In genomic region chr3:138065930-138066329, GRCm38 (mm10) we compare ENCODE assay signal across 14 mouse cellular contexts. TPM values are rescaled to one million over a fixed set of nuclear protein-coding genes. Genes with fewer than 3 reads are reported as not detected.
DNase-seq lines count a peak whose midpoint lies in the region; ATAC-seq lines count a peak whose summit lies in the region.
"Had no signal": no experiment of that assay in that cellular context is flagged by ENCODE, and none has a peak within 500 bp of the region (broad histone marks: within the 10 kb centered on the region; RNA-seq: fewer than 3 reads in every experiment).

No protein-coding gene starts in this region.

- no peak overlapping the region for H3K27ac ChIP-seq in kidney, embryonic 16.5 days (ENCODE audit: low read length)
- peak overlapping the region; percentile 79 for H3K27ac ChIP-seq in hindbrain, embryonic 10.5 days
- no peak overlapping the region for H3K27ac ChIP-seq in midbrain, embryonic 15.5 days
- H3K27ac ChIP-seq: midbrain, embryonic 12.5 days had no signal

- peak overlapping the region; percentile 18; the same call in 1 of the 2 replicates for H3K9ac ChIP-seq in kidney, embryonic 16.5 days (replicated peaks; ENCODE audit: low read length)
- no peak overlapping the region for H3K9ac ChIP-seq in midbrain, embryonic 15.5 days
- H3K9ac ChIP-seq: midbrain, embryonic 12.5 days had no signal

- WGBS in kidney, embryonic 16.5 days: 66% methylated on average over 16 of the region's 16 CpGs
- WGBS in hindbrain, embryonic 10.5 days: 85% methylated on average over 16 of the region's 16 CpGs
- 85% methylated on average over 16 of the region's 16 CpGs for WGBS in midbrain, embryonic 15.5 days

- 0 out of 2 replicates have a peak, but pooled peaks have one; percentile 3 for ATAC-seq in frontal cortex, adult (ENCODE audit: low TSS enrichment)
- peak; percentile 36; the same call in 1 of the 2 replicates for ATAC-seq in kidney, embryonic 16.5 days (ENCODE audit: low FRiP score, low TSS enrichment)
- ATAC-seq in midbrain, embryonic 15.5 days (replicated peaks): no peak

- H3K4me3 ChIP-seq in kidney, embryonic 16.5 days (ENCODE audit: low read length): peak overlapping the region; percentile 26
- no peak overlapping the region for H3K4me3 ChIP-seq in hindbrain, embryonic 10.5 days
- H3K4me3 ChIP-seq in midbrain, embryonic 15.5 days: no peak overlapping the region
- H3K4me3 ChIP-seq: midbrain, embryonic 12.5 days had no signal

- no peak for DNase-seq in frontal cortex, postnatal 10 days (ENCODE audit: low spot score in 2 of 2)
- DNase-seq in kidney, adult 9 months: no peak
- DNase-seq in hindbrain, embryonic 10.5 days (ENCODE audit: low spot score): no peak
- no peak for DNase-seq in thymus, postnatal 25 days
- DNase-seq in Muller cell, postnatal 12 days (ENCODE audit: inconsistent ontology term): no peak
- DNase-seq: adrenal gland, postnatal 25 days; B cell, adult 2 months; lung, postnatal 10 days had no signal

- H3K27me3 ChIP-seq in kidney, embryonic 16.5 days (ENCODE audit: insufficient read depth, low read length): no peaks in the 10 kb centered on the region
- H3K27me3 ChIP-seq in hindbrain, embryonic 10.5 days (ENCODE audit: insufficient read depth, poor library complexity, severe bottlenecking): peaks cover 16% of the 10 kb centered on the region; the same call in 1 of the 2 replicates
- H3K27me3 ChIP-seq in midbrain, embryonic 15.5 days (replicated peaks): no peaks in the 10 kb centered on the region; the same call in 1 of the 2 replicates

- H3K36me3 ChIP-seq in kidney, embryonic 16.5 days (ENCODE audit: insufficient read depth, low read length): no peaks in the 10 kb centered on the region
- H3K36me3 ChIP-seq in hindbrain, embryonic 10.5 days: no peaks in the 10 kb centered on the region
- no peaks in the 10 kb centered on the region for H3K36me3 ChIP-seq in midbrain, embryonic 15.5 days (replicated peaks)
- H3K36me3 ChIP-seq: G1E; midbrain, embryonic 12.5 days had no signal

- no peaks in the 10 kb centered on the region for H3K9me3 ChIP-seq in kidney, embryonic 16.5 days (ENCODE audit: low read length)
- H3K9me3 ChIP-seq in hindbrain, embryonic 10.5 days: no peaks in the 10 kb centered on the region
- H3K9me3 ChIP-seq in midbrain, embryonic 15.5 days: no peaks in the 10 kb centered on the region
- H3K9me3 ChIP-seq: G1E; midbrain, embryonic 12.5 days had no signal

- peaks cover 39% of the 10 kb centered on the region for H3K4me1 ChIP-seq in kidney, embryonic 16.5 days (ENCODE audit: insufficient read depth, low read length)
- H3K4me1 ChIP-seq in hindbrain, embryonic 10.5 days (replicated peaks): peaks cover 43% of the 10 kb centered on the region
- peaks cover 11% of the 10 kb centered on the region for H3K4me1 ChIP-seq in midbrain, embryonic 15.5 days

- peak overlapping the region; percentile 47 for H3K4me2 ChIP-seq in kidney, embryonic 16.5 days (replicated peaks; ENCODE audit: low read depth, low read length)
- 0 out of 2 replicates have a peak overlapping the region, but pooled peaks have one; percentile 18 for H3K4me2 ChIP-seq in midbrain, embryonic 15.5 days
- H3K4me2 ChIP-seq: liver, embryonic 11.5 days; midbrain, embryonic 12.5 days had no signal

RNA-seq across cellular contexts. Expression of gene 1110002E22Rik, which starts 1.1 kb away (rescaled TPM):
- 0.52 and 0.54 TPM in 2 replicates for polyA plus RNA-seq in kidney, embryonic 16.5 days (2015; fragmentation: Nextera tagmentation; extraction: Ambion mirVana)
- polyA plus RNA-seq in hindbrain, embryonic 10.5 days (2016; fragmentation: Nextera tagmentation; extraction: Ambion mirVana): 0.04 and 0.18 TPM in 2 replicates
- 0.09 and 0.26 TPM in 2 replicates for polyA plus RNA-seq in midbrain, embryonic 15.5 days (2015; fragmentation: Nextera tagmentation; extraction: Ambion mirVana)

RNA-seq across cellular contexts. Expression of gene Gm5105, which starts 1.3 kb away (rescaled TPM):
- polyA plus RNA-seq in kidney, embryonic 16.5 days (2015; fragmentation: Nextera tagmentation; extraction: Ambion mirVana): 0.12 TPM in 1 of 2 replicates, not detected in the other
- polyA plus RNA-seq in hindbrain, embryonic 10.5 days (2016; fragmentation: Nextera tagmentation; extraction: Ambion mirVana): not detected in 2 replicates
- polyA plus RNA-seq in midbrain, embryonic 15.5 days (2015; fragmentation: Nextera tagmentation; extraction: Ambion mirVana): 0.11 and 0.12 TPM in 2 replicates
- polyA plus RNA-seq: G1E; liver, embryonic 11.5 days; midbrain, embryonic 12.5 days had no signal
